Mouse (Mus musculus) hindbrain, embryonic 14.5 days (tissue): Measurements from ENCODE around the gene Akap7. TPM values are rescaled to one million over a fixed set of nuclear protein-coding genes. Genes with fewer than 3 reads are reported as not detected.
A peak's percentile ranks its signal among the peaks of the same experiment; 100 is the strongest.

Source experiments
- ATAC-seq: fragments of 200-750 bp; cut with Nextera tagmentation; 2 replicates; pipeline ENCODE4 v1.8.0; 2017; ENCODE audit warnings: moderate number of reproducible peaks, mild to moderate bottlenecking, moderate TSS enrichment, moderate library complexity; ENCODE audit not compliant: low FRiP score
- DNase-seq: peaks from one replicate; pipeline ENCODE4 v3.0.0-alpha.2; 2015; ENCODE audit warnings: low spot score
- H3K27ac ChIP-seq: fragments of 300-500 bp; sonication (generic); 2 replicates; pipeline ENCODE4 v1.5.1; 2014; ENCODE audit warnings: mild to moderate bottlenecking, moderate library complexity
- H3K27me3 ChIP-seq: fragments of 300-500 bp; sonication (generic); 2 replicates; pipeline ENCODE4 v1.6.1; 2014; ENCODE audit warnings: mild to moderate bottlenecking, low read length, mixed read lengths; ENCODE audit not compliant: control insufficient read depth, insufficient read depth
- H3K36me3 ChIP-seq: fragments of 300-500 bp; sonication (generic); replicated peaks from 2 replicates; pipeline ENCODE4 v1.6.1; 2014; ENCODE audit not compliant: control insufficient read depth, insufficient read depth
- H3K4me1 ChIP-seq: fragments of 300-500 bp; sonication (generic); replicated peaks from 2 replicates; pipeline ENCODE4 v1.6.1; 2014; ENCODE audit warnings: antibody characterized with exemption, low read length, mixed read lengths; ENCODE audit not compliant: control insufficient read depth, insufficient read depth
- H3K4me2 ChIP-seq: fragments of 300-500 bp; sonication (generic); replicated peaks from 2 replicates; pipeline ENCODE4 v1.6.1; 2014; ENCODE audit warnings: mild to moderate bottlenecking, moderate library complexity
- H3K4me3 ChIP-seq: fragments of 300-500 bp; sonication (generic); replicated peaks from 2 replicates; pipeline ENCODE4 v1.5.1; 2014; ENCODE audit warnings: mild to moderate bottlenecking, low read length
- H3K9ac ChIP-seq: fragments of 300-500 bp; sonication (generic); 2 replicates; pipeline ENCODE4 v1.6.1; 2014
- H3K9me3 ChIP-seq: fragments of 300-500 bp; sonication (generic); 2 replicates; pipeline ENCODE4 v1.6.1; 2016; ENCODE audit warnings: low read length; ENCODE audit not compliant: control insufficient read depth
- WGBS: fragments of 180-500 bp; shearing (Covaris S2); extraction: QIAGEN DNeasy Blood & Tissue Kit; methylation state at CpG from one replicate; pipeline ENCODE4 v1.1.7; 2014; 5-methylcytosine and 5-hydroxymethylcytosine counted together
- polyA plus RNA-seq: library from polyadenylated mRNA; unstranded; fragments of >200 nt; fragmentation: Nextera tagmentation; extraction: Ambion mirVana; gene quantifications from 2 replicates; pipeline ENCODE4 v1.2.1, GENCODE M21; 2014

Akap7 gene
- polyA plus RNA-seq, 1 experiment from 2014 or later, result 48.8 TPM

DNA sequence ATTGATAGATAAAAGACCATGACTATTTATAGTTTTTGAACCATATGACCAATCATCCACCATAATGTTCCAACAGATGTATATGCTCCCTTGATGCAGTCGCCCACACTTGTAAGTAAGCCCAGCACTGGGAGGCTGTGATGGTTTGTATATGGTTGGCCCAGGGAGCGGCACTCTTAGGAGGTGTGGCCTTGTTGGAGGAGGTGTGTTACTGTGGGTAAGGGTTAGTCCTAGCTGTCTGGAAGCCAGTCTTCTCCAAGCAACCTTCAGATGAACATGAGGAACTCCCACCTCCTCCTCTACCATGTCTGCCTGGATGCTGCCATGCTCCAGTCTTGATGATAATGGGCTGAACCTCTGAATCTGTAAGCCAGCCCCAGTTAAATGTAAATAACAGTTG, 3.1 kb downstream of the Akap7 start:
- Histone ChIP-seq H3K4me2 (no peak overlapping the region), H3K27me3 (no peaks in the 10 kb centered on the region), H3K9ac (no peak overlapping the region), H3K4me1 (no peaks in the 10 kb centered on the region), H3K36me3 (no peaks in the 10 kb centered on the region), H3K9me3 (no peaks in the 10 kb centered on the region), H3K27ac (no peak overlapping the region), H3K4me3 (no peak overlapping the region)
- no peak for DNase-seq
- no peak for ATAC-seq
- WGBS, result 89% methylated on average over 2 of the region's 2 CpGs

DNA sequence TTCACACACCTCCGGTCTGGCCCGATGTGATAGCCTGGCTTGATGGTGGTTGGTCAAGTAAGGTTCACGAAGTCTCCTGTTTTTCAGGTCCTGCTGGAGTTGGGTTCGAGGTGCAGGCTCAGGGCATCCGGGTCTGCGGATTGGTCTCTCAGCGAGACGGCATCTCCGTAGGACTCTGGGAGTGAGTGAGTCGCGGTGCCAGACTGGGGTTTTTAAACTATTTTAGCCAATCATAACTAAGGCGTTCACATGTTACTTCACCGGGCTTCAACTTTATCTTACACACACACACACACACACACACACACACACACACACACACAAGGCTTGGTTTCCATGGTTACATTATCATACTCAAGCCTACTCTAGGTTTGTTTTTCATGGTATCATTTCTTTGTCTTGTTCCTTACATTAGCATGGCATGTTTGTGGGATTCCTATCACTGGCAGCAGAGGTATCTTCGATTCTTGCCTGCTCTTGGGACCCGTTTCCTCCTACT, 8.6 kb downstream of the Akap7 start:
- WGBS, result 96% methylated on average over 15 of the region's 15 CpGs
- H3K4me1 ChIP-seq, result peaks cover 16% of the 10 kb centered on the region

DNA sequence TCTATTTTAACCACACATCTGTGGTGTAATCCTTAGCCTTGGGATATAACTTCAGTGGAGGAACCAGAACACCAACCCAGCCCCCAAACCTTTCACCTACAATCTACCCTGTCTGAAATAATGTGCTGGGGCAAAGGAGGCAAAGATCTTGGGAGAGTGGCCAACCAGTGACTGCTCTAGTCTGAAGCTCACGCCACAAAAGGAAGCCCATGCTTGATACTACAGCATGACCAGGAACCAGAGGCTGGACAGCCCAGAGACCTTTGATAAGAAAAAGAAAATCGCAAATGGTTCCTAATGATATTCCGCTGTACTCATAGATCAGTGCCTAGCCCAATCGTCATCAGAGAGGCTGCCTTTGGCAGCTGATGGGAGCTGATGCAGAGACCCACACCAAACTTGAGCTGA, 9.4 kb downstream of the Akap7 start:
- Histone ChIP-seq H3K9me3 (no peaks in the 10 kb centered on the region), H3K27ac (no peak overlapping the region), H3K9ac (peak overlapping the region; percentile 89), H3K27me3 (no peaks in the 10 kb centered on the region), H3K4me3 (no peak overlapping the region), H3K4me2 (peak overlapping the region; percentile 66), H3K4me1 (peaks cover 16% of the 10 kb centered on the region), H3K36me3 (no peaks in the 10 kb centered on the region)
- WGBS, result 87% methylated on average over 4 of the region's 4 CpGs
- ATAC-seq (no peak), DNase-seq (no peak)

More for the DNA sequence above, 8.6 kb downstream of the Akap7 start:
- H3K27ac ChIP-seq, result no peak overlapping the region
- ATAC-seq, result no peak
- no peaks in the 10 kb centered on the region for H3K36me3 ChIP-seq
- no peaks in the 10 kb centered on the region for H3K27me3 ChIP-seq
- H3K4me2 ChIP-seq, result no peak overlapping the region
- no peak overlapping the region for H3K4me3 ChIP-seq
- DNase-seq, result no peak
- no peak overlapping the region for H3K9ac ChIP-seq
- H3K9me3 ChIP-seq, result no peaks in the 10 kb centered on the region

DNA sequence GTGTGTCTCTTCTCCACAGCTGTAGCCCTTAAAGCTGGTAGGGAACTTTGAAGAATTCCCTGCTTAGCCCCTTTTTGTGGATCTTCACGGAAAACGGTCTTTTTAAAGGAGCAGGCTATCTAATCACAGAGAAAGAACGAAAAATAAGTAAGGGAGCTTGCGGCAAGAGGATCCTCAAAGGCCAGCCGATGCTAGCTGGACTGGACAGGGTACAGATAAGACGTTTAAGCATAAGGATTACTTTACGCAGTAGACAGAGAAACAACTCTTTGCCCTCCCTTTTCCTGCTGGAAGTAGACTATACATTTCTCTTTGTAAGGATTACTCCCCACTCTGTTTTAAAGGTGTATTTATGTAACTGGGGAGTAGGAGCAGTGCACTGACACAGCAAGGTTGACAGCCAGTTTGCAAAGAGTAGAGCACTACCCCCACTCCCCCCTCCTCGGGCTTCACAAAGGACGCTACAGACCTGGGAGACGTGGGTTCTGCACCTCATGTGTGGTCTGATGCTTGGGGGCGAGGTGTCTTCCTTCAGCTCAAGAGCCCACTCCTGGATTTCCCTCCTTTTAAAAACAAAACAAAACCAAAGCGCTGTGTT, 9.9 kb downstream of the Akap7 start:
- Histone ChIP-seq H3K9ac (peak overlapping the region; percentile 89), H3K4me1 (peaks cover 16% of the 10 kb centered on the region), H3K9me3 (no peaks in the 10 kb centered on the region), H3K4me2 (peak overlapping the region; percentile 66), H3K27me3 (no peaks in the 10 kb centered on the region), H3K4me3 (peak overlapping the region; percentile 79), H3K27ac (peak overlapping the region; percentile 87; the same call in 1 of the 2 replicates), H3K36me3 (no peaks in the 10 kb centered on the region)
- WGBS, result 44% methylated on average over 12 of the region's 12 CpGs
- DNase-seq (no peak), ATAC-seq (no peak)

DNA sequence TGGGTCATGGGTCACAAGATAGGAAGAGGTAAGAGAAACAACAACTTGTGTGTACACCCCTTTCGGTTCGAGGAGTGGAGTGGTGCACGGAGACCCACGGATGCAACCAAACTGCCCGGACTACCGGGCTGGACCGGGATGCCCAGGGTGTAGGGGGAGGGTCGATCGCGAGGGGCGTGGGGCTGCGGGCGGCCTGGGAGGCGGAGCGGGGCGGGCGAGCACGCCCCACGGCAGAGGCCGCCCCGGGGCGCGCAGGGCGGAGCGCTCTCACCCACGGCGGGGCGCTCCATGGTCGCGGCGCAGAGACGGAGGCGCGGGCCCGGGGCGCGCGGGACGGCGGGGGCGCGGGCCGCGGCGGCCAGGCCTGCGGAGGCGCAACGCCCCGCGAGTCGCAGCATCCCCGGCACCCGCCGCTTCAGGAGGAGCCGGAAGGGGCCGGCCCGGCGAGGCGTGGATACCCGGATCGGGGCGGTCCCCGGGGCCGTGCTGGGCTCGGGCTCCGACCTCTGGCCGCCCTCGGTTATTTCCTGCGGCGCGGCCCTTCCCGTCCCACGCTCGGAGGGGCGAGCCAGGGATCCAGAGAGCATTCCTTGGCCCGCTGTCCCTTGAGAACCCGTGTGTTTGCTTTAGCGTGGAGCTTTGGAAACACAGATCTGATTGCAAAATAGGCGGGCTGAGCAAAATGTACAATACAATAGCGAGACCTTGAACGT, 10.9 kb downstream of the Akap7 start:
- under 1% methylated on average over 57 of the region's 81 CpGs for WGBS
- Histone ChIP-seq H3K9ac (peak overlapping the region; percentile 89), H3K27ac (peak overlapping the region; percentile 87), H3K4me3 (peak overlapping the region; percentile 79), H3K4me2 (peak overlapping the region; percentile 66), H3K4me1 (peaks cover 16% of the 10 kb centered on the region), H3K36me3 (no peaks in the 10 kb centered on the region), H3K27me3 (no peaks in the 10 kb centered on the region), H3K9me3 (no peaks in the 10 kb centered on the region)
- ATAC-seq (peak; percentile 93), DNase-seq (peak; percentile 72)

DNA sequence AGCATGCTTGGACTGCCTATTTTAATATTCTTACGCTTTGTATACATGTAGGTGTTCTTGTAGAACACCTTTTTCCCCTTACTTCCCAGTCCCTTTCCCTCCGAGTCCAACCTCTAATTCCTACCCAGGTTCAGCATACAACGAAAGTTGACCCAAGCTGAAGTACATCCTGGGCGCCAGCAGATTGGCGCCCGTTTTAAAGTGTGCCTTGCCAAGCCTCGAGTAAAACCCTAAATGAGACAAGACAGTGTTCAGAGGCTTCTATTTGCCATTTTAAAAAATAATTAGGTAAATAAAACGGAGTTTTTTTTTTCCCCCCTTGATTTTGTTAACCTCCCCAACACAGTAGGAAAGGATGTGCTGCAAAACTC, 11.4 kb downstream of the Akap7 start:
- Histone ChIP-seq H3K4me1 (peaks cover 16% of the 10 kb centered on the region), H3K4me2 (peak overlapping the region; percentile 66), H3K36me3 (no peaks in the 10 kb centered on the region), H3K9ac (peak overlapping the region; percentile 89), H3K4me3 (peak overlapping the region; percentile 79), H3K9me3 (no peaks in the 10 kb centered on the region), H3K27ac (peak overlapping the region; percentile 87), H3K27me3 (no peaks in the 10 kb centered on the region)
- DNase-seq, result no peak
- 45% methylated on average over 8 of the region's 8 CpGs for WGBS
- ATAC-seq, result no peak

DNA sequence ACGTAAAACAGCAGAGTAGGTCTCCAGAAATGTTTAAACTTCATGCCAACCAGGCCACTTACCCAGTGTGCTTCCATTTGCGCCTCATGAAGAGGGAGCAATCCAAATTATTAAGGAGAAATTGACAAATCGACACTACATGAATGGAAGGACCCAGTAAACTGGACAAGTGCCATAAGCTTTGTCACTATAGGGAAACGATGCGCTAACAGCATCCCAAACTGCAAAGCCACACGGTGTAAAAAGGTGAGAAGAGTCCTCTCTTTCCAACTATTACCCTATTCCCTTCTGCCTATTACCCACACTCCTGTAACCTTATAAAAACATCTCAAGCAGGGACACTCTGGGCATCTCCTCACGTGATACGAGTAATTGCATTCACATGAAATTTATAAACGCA, 11.8 kb downstream of the Akap7 start:
- Histone ChIP-seq H3K27me3 (no peaks in the 10 kb centered on the region), H3K4me1 (peaks cover 16% of the 10 kb centered on the region), H3K9me3 (no peaks in the 10 kb centered on the region), H3K9ac (no peak overlapping the region), H3K4me3 (0 out of 2 replicates have a peak overlapping the region, but pooled peaks have one; percentile 79), H3K27ac (no peak overlapping the region), H3K36me3 (no peaks in the 10 kb centered on the region), H3K4me2 (no peak overlapping the region)
- WGBS, result 85% methylated on average over 9 of the region's 9 CpGs
- no peak for DNase-seq
- ATAC-seq, result no peak

DNA sequence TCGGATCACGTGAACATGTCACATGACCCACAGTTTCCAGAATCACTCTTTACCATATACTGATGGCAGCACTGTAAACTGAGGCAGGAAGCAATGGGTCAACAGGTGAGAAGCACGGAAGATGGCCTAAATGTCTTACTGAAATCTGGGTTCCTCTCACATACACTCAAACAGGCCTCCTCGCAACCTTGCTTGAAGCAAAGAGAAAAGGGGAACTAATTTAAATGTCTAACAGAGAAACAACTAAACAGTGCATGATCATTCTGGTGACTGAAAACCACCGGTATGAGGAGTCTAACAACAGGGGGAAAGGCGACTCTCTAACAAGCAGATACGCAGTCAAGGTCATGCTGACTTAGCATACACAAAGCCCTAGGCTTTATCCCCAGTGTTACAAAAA, 12.7 kb downstream of the Akap7 start:
- H3K4me3 ChIP-seq, result no peak overlapping the region
- no peak overlapping the region for H3K9ac ChIP-seq
- no peaks in the 10 kb centered on the region for H3K36me3 ChIP-seq
- WGBS, result 75% methylated on average over 7 of the region's 7 CpGs
- no peaks in the 10 kb centered on the region for H3K27me3 ChIP-seq
- no peak overlapping the region for H3K4me2 ChIP-seq
- H3K9me3 ChIP-seq, result no peaks in the 10 kb centered on the region
- ATAC-seq, result no peak
- H3K4me1 ChIP-seq, result peaks cover 16% of the 10 kb centered on the region
- no peak overlapping the region for H3K27ac ChIP-seq
- no peak for DNase-seq

DNA sequence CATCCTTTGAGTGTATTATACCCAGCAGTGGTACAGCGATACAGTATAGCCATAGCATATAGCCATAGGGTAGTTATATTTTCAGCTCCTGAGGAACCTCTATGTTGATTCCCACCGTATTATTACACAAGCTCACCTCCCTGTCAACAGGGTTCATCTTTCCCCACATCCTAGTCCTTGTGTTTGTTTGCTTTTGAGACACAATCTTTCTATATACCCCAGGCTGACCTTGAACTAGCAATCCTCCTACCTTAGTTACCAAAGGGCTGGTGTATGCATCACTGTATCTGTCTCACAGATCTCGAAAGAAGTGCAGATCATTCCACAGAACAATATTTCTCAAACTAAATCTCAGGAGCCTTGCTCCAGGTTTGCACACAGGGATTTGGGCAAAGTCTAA, 13.9 kb downstream of the Akap7 start:
- Histone ChIP-seq H3K4me2 (no peak overlapping the region), H3K27me3 (no peaks in the 10 kb centered on the region), H3K4me3 (no peak overlapping the region), H3K4me1 (peaks cover 16% of the 10 kb centered on the region), H3K36me3 (no peaks in the 10 kb centered on the region), H3K9me3 (no peaks in the 10 kb centered on the region), H3K9ac (no peak overlapping the region), H3K27ac (no peak overlapping the region)
- WGBS, result 96% methylated on average over 3 of the region's 3 CpGs
- no peak for DNase-seq
- ATAC-seq, result no peak
